Mouse (Mus musculus): ENCODE data around the gene Asz1.

The Asz1 gene

GRCm38 (mm10) chr6:18029746-18030656 lies 78.9 kb downstream of the Asz1 start, which contains the start of gene Wnt2:
TSS of gene Wnt2 (minus strand) at chr6:18030585.
- in situ Hi-C loops (cut with MboI; ENCODE audit: low pct_unique_long_range_greater_than_20kb in 1 of 2, low sequenced_read_pairs in 2 of 2, unreplicated experiment in 1 of 2), result no loop called here

- in situ Hi-C loops (cut with MboI; ENCODE audit: low pct_unique_long_range_greater_than_20kb in 1 of 2, low sequenced_read_pairs in 2 of 2, unreplicated experiment in 1 of 2), result no loop called here
These were observed 84.6 kb downstream of the Asz1 start for GRCm38 (mm10) chr6:18024133-18024794.

- in situ Hi-C loops (cut with MboI; ENCODE audit: low pct_unique_long_range_greater_than_20kb in 1 of 2, low sequenced_read_pairs in 2 of 2, unreplicated experiment in 1 of 2), result no loop called here
These were observed 95.5 kb downstream of the Asz1 start for GRCm38 (mm10) chr6:18013346-18013745.

GRCm38 (mm10) chr6:18007356-18007755 lies 101.5 kb downstream of the Asz1 start:
- in situ Hi-C loops (cut with MboI; ENCODE audit: low pct_unique_long_range_greater_than_20kb in 1 of 2, low sequenced_read_pairs in 2 of 2, unreplicated experiment in 1 of 2), result no loop called here

- in situ Hi-C loops (cut with MboI; ENCODE audit: low pct_unique_long_range_greater_than_20kb in 1 of 2, low sequenced_read_pairs in 2 of 2, unreplicated experiment in 1 of 2), result no loop called here
These were observed 106.8 kb downstream of the Asz1 start for GRCm38 (mm10) chr6:18002065-18002464.
